ENCODE assay signal across 18 mouse cellular contexts in genomic region chr5:150912656-150913055, GRCm38 (mm10). TPM values are rescaled to one million over a fixed set of nuclear protein-coding genes. Genes with fewer than 3 reads are reported as not detected.
DNase-seq lines count a peak whose midpoint lies in the region; ATAC-seq and TF ChIP-seq lines count a peak whose summit lies in the region.
"Had no signal": no experiment of that assay in that cellular context is flagged by ENCODE, and none has a peak within 500 bp of the region (broad histone marks: within the 10 kb centered on the region; RNA-seq: fewer than 3 reads in every experiment).

No protein-coding gene starts in this region.

- intact Hi-C loops in gastrocnemius, adult 2 months (cut with DNase I): loop anchor here (10.0 kb wide), 3 partner anchors 222 to 452 kb away; partner anchors contain the start of gene Pds5b
- intact Hi-C loops in gastrocnemius, postnatal 36 days (cut with DNase I): no loop called here

- WGBS in midbrain, postnatal 0 days: 50% methylated on average over 5 of the region's 5 CpGs
- WGBS in midbrain, embryonic 16.5 days: 59% methylated on average over 5 of the region's 5 CpGs
- WGBS in hindbrain, embryonic 11.5 days: 28% methylated on average over 5 of the region's 5 CpGs

- no peaks in the 10 kb centered on the region for H3K36me3 ChIP-seq in midbrain, postnatal 0 days (ENCODE audit: insufficient read depth, low read length)
- no peaks in the 10 kb centered on the region for H3K36me3 ChIP-seq in midbrain, embryonic 16.5 days (ENCODE audit: control insufficient read depth, insufficient read depth, low read length)
- H3K36me3 ChIP-seq in hindbrain, embryonic 11.5 days (ENCODE audit: control insufficient read depth, insufficient read depth, low read length): no peaks in the 10 kb centered on the region
- H3K36me3 ChIP-seq: embryonic facial prominence, embryonic 15.5 days; hindbrain, embryonic 15.5 days; limb, embryonic 13.5 days; midbrain, embryonic 10.5 days; stomach, embryonic 15.5 days had no signal

- H3K9ac ChIP-seq in midbrain, postnatal 0 days (replicated peaks; ENCODE audit: low read length, poor library complexity, severe bottlenecking): no peak overlapping the region
- no peak overlapping the region for H3K9ac ChIP-seq in midbrain, embryonic 16.5 days (ENCODE audit: low read depth, low read length)
- no peak overlapping the region for H3K9ac ChIP-seq in hindbrain, embryonic 11.5 days (ENCODE audit: low read depth, low read length)
- H3K9ac ChIP-seq: embryonic facial prominence, embryonic 15.5 days; hindbrain, embryonic 15.5 days; limb, embryonic 13.5 days; stomach, embryonic 15.5 days had no signal

- H3K4me2 ChIP-seq in midbrain, postnatal 0 days (ENCODE audit: low read depth, low read length, poor library complexity, severe bottlenecking): no peak overlapping the region
- H3K4me2 ChIP-seq in midbrain, embryonic 16.5 days (ENCODE audit: low read length): no peak overlapping the region
- H3K4me2 ChIP-seq in hindbrain, embryonic 11.5 days (replicated peaks; ENCODE audit: low read depth, low read length): no peak overlapping the region
- H3K4me2 ChIP-seq: embryonic facial prominence, embryonic 15.5 days; hindbrain, embryonic 15.5 days; limb, embryonic 13.5 days; stomach, embryonic 15.5 days had no signal

- TF ChIP-seq CTCF in gastrocnemius, adult 2 months (IDR thresholded peaks at IDR 0.05): no peak
- no peak for TF ChIP-seq CTCF in midbrain, postnatal 0 days (IDR thresholded peaks at IDR 0.05)

- no peaks in the 10 kb centered on the region for H3K9me3 ChIP-seq in midbrain, postnatal 0 days (ENCODE audit: low read length)
- no peaks in the 10 kb centered on the region for H3K9me3 ChIP-seq in midbrain, embryonic 16.5 days (replicated peaks; ENCODE audit: control insufficient read depth, low read length, poor library complexity, severe bottlenecking)
- H3K9me3 ChIP-seq in hindbrain, embryonic 11.5 days (ENCODE audit: control insufficient read depth, low read length): peaks cover 2% of the 10 kb centered on the region; the same call in 1 of the 2 replicates
- H3K9me3 ChIP-seq: hindbrain, embryonic 15.5 days; stomach, embryonic 15.5 days had no signal

- no peaks in the 10 kb centered on the region for H3K27me3 ChIP-seq in midbrain, postnatal 0 days (ENCODE audit: insufficient read depth, low read length)
- H3K27me3 ChIP-seq in midbrain, embryonic 16.5 days (ENCODE audit: control insufficient read depth, insufficient read depth, low read depth, low read length): no peaks in the 10 kb centered on the region
- H3K27me3 ChIP-seq in hindbrain, embryonic 11.5 days (ENCODE audit: control insufficient read depth, insufficient read depth, low read length): no peaks in the 10 kb centered on the region
- H3K27me3 ChIP-seq: embryonic facial prominence, embryonic 15.5 days; hindbrain, embryonic 15.5 days; stomach, embryonic 15.5 days had no signal

- no peak overlapping the region for H3K4me3 ChIP-seq in gastrocnemius, adult 2 months
- no peak overlapping the region for H3K4me3 ChIP-seq in midbrain, postnatal 0 days (ENCODE audit: low read depth, low read length)
- H3K4me3 ChIP-seq in midbrain, embryonic 16.5 days (ENCODE audit: low read depth, low read length): no peak overlapping the region
- H3K4me3 ChIP-seq in hindbrain, embryonic 11.5 days (ENCODE audit: low read depth, low read length): no peak overlapping the region
- H3K4me3 ChIP-seq: embryonic facial prominence, embryonic 15.5 days; hindbrain, embryonic 15.5 days; limb, embryonic 13.5 days; midbrain, embryonic 10.5 days; stomach, embryonic 15.5 days had no signal

- DNase-seq in gastrocnemius, adult 2 months: peak; percentile 37
- DNase-seq in gastrocnemius, postnatal 36 days: no peak
- DNase-seq in midbrain, postnatal 0 days (ENCODE audit: low spot score): peak; percentile 9
- peak; percentile 65 to 77 for DNase-seq in kidney, postnatal 25 days
- DNase-seq in urinary bladder, postnatal 10 days (ENCODE audit: low spot score): no peak
- no peak for DNase-seq in hindbrain, embryonic 11.5 days (ENCODE audit: low spot score)
- DNase-seq in thymus, postnatal 10 days (ENCODE audit: low spot score in 2 of 2): no peak
- DNase-seq: layer of hippocampus, postnatal 36 days; retina, postnatal 1 day; thymus, postnatal 14 days had no signal

- ATAC-seq in midbrain, postnatal 0 days (ENCODE audit: low FRiP score): no peak
- ATAC-seq in midbrain, embryonic 16.5 days: no peak
- ATAC-seq in hindbrain, embryonic 11.5 days (ENCODE audit: low FRiP score): no peak
- ATAC-seq: intestine, postnatal 0 days had no signal

- no peaks in the 10 kb centered on the region for H3K4me1 ChIP-seq in midbrain, postnatal 0 days (ENCODE audit: insufficient read depth, low read length)
- H3K4me1 ChIP-seq in midbrain, embryonic 16.5 days (ENCODE audit: control insufficient read depth, insufficient read depth, low read length): no peaks in the 10 kb centered on the region; the same call in 1 of the 2 replicates
- H3K4me1 ChIP-seq in hindbrain, embryonic 11.5 days (replicated peaks; ENCODE audit: control insufficient read depth, insufficient read depth, low read length): no peaks in the 10 kb centered on the region
- H3K4me1 ChIP-seq: embryonic facial prominence, embryonic 15.5 days; hindbrain, embryonic 15.5 days; stomach, embryonic 15.5 days had no signal

- H3K27ac ChIP-seq in gastrocnemius, adult 2 months: peak overlapping the region; percentile 91
- H3K27ac ChIP-seq in midbrain, postnatal 0 days (ENCODE audit: low read depth, low read length): no peak overlapping the region
- no peak overlapping the region for H3K27ac ChIP-seq in midbrain, embryonic 16.5 days (ENCODE audit: low read length)
- no peak overlapping the region for H3K27ac ChIP-seq in hindbrain, embryonic 11.5 days (ENCODE audit: low read depth, low read length)
- H3K27ac ChIP-seq: embryonic facial prominence, embryonic 15.5 days; hindbrain, embryonic 15.5 days; midbrain, embryonic 10.5 days; stomach, embryonic 15.5 days had no signal

RNA-seq across cellular contexts. Expression of gene Kl, which starts 39.8 kb away (rescaled TPM):
- total RNA-seq in gastrocnemius, adult 2 months (2021): under 1 TPM; 0.31 to 0.43 TPM
- total RNA-seq in gastrocnemius, postnatal 36 days (2021): under 1 TPM; 0.32 to 0.51 TPM
- 2.2 and 2.3 TPM in 2 replicates for total RNA-seq in midbrain, postnatal 0 days (2014; rRNA removed)
- polyA plus RNA-seq in midbrain, postnatal 0 days (2015; fragmentation: Nextera tagmentation; extraction: Ambion mirVana): 0.41 and 0.48 TPM in 2 replicates
- 0.65 and 0.97 TPM in 2 replicates for polyA plus RNA-seq in midbrain, embryonic 16.5 days (2015; fragmentation: Nextera tagmentation; extraction: Ambion mirVana)
- 0.07 and 0.26 TPM in 2 replicates for polyA plus RNA-seq in hindbrain, embryonic 11.5 days (2014; fragmentation: Nextera tagmentation; extraction: Ambion mirVana)
- total RNA-seq: neutrophil, adult 5-6 weeks had no signal

Comparison
In these comparisons a context has a peak if more than half of its experiments do, and no peak if none do; other contexts are left out.
1. DNase-seq: peak in gastrocnemius, adult 2 months (single experiment), midbrain, postnatal 0 days (single experiment) and kidney, postnatal 25 days (2 of 2); none in gastrocnemius, postnatal 36 days (0 of 2), urinary bladder, postnatal 10 days (single experiment), hindbrain, embryonic 11.5 days (single experiment) and thymus, postnatal 10 days (0 of 2).